Mouse (Mus musculus): ENCODE results near the gene Set. TPM values are rescaled to one million over a fixed set of nuclear protein-coding genes. Genes with fewer than 3 reads are reported as not detected.

Set gene
- 133 and 153 TPM in 2 replicates for polyA plus RNA-seq (2015; fragmentation: Nextera tagmentation; extraction: Ambion mirVana)

DNA sequence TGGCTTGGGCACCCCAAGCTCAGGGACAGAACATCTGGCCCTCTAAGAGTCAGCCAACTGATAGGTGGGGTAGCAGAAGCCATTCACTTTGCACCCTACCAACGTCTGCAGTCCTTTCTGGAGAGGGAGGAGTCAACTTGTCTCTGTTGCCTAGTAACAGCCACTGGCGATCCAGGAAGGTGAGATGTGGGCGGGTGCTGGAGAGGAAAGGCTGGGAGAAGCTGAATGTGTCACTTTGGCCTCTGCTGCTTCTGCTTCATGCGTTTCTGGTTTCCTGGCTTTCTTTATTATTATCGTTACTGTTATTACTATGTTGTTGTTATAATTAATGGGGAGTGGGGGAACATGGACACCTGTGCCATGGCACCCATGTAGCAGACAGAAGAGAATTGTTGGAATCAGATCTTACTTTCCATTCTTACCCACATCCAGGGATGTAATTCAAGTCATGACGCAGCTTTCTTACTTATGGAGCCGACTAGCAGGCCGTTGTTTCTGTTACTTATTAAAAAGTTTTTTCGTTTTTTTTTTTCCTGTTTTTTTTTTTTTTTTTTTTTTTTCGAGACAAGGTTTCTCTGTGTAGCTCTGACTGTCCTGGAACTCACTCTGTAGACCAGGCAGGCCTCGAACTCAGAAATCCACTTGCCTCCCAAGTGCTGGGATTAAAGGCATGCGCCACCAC is at the start of gene Set:
Gene Set (plus strand): TSS at position 156 of the 682 bp plus-strand sequence.

DNA sequence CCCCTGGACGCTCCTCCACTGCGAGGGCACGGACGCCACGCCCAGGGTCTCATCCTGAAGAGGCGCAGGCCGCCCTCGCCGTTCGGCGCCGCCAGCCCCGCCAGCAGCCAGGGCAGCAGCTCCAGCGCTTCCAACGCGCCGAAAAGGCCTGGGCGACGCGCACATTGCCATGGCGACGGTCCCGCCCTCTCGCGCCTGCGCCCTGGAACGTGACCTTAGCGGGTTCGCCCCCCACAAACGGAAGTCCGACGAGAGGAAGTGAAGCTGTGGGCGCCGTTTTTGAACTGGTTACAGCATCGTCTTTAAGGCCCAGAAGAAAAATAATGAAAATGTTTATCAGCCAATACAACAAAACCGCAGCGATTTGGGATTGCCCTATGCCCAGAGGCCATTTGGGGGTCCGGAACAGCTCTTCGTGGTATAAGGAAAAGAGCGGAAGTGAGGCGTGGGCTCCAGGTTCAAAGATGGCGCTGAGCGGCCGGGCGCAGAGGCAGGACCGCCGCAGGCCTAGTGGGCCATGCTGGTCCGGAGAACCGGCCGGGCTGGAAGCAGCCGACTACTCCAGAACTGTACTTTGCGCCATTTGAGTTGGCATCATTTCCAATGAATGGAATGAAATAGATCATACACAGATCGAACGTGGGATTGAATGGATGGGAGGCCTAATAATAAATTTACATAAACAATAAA is 8.3 kb upstream of the Set start, which contains the start of gene Wdr34:
Gene Wdr34 (minus strand): TSS at position 183 of the 690 bp plus-strand sequence.

DNA sequence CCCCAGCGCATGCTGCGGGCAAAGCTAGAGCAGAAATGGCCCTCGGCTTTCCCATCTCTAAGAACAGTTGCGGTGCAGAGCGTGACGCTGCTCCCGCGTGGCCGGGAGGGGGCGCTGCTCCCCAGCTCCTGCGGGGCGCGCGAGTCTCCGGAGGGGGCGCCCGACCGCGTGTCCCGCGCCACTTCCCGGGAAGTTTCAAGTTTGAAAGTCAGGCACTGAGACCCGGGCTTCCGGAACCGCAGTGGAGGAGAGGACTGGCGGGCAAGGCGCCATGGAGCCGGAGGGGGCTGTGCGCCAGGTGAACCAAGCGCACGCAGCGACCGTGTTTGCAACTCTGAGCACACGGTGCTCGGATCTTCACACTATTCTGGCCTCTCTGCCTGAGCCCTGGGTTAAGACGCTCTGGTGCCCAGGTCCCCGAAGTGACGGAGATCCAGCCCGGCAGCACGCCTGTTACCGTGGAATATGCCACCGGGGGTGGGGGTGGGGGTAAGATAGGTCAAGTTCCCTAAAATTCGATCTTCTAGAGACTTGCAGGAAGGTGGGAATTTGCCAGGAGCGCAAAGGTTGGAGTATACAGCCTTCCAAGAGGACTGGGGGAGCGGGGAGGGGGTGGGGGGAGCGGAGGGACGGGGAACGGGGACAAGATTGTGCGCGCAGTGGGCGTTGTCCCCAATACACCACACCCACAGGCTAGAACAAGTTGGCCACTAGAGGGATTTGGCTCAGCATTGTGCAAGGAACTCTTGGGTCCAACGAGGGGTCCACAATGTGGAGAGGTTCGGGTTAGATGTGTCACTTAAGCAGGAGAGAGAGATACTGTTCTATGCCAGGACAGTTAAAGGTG is 20.5 kb downstream of the Set start, which contains the start of gene Pkn3:
Gene Pkn3 (plus strand): TSS at position 183 of the 847 bp plus-strand sequence.

DNA sequence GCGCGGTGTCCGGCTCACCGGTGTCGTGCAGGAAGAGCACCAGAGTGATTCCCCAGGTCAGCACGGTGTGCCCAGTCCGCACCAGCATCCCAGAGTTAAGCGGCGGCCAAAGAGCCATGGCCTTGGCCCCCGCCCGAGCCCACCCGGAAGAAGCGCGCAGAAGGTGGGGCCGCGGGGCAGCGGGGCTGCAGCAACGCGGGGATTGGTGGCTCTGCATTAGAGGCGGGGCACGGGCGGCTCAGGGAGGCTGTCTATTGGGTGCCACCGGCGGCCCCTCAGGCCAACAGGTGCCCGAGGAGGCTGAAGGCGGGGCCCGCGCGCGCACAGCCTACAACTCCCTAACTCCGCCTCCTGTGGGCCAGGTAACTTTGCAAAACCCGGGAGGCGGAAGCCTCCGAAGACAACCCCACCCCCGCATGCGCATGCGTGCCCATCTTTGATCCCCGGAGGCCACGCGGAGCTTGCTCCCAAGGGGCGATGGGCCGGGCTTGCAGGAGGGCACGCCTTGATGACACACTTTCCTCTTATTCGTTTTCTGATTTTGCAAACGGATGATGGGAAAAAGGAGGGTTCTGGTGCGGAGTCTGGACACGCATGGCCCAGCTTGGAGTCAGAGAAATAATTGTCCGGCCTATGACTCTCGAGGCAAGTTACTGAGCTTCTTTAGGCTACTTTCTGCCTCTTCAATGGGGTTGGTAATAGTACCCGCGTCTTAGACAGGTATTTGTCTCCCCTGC is 36.5 kb downstream of the Set start, which contains the start of gene Zdhhc12:
Gene Zdhhc12 (minus strand): TSS at position 178 of the 737 bp plus-strand sequence.

Other genes starting within 250 kb of the Set start
- 15.4 and 17.0 TPM in 2 replicates for gene Urm1, start 237.3 kb upstream of the Set start, polyA plus RNA-seq (2015; fragmentation: Nextera tagmentation; extraction: Ambion mirVana)
- 15.9 and 20.9 TPM in 2 replicates for gene Cercam, start 188.2 kb upstream of the Set start, polyA plus RNA-seq (2015; fragmentation: Nextera tagmentation; extraction: Ambion mirVana)
- 21.8 and 27.7 TPM in 2 replicates for gene Odf2, start 168.2 kb upstream of the Set start, polyA plus RNA-seq (2015; fragmentation: Nextera tagmentation; extraction: Ambion mirVana)
- 24.8 and 25.7 TPM in 2 replicates for gene Gle1, start 122.0 kb upstream of the Set start, polyA plus RNA-seq (2015; fragmentation: Nextera tagmentation; extraction: Ambion mirVana)
- gene Sptan1, start 91.8 kb upstream of the Set start, polyA plus RNA-seq (2015; fragmentation: Nextera tagmentation; extraction: Ambion mirVana) = 53.7 and 54.5 TPM in 2 replicates
- gene Wdr34, start 8.5 kb upstream of the Set start, polyA plus RNA-seq (2015; fragmentation: Nextera tagmentation; extraction: Ambion mirVana) = 12.5 and 13.9 TPM in 2 replicates
- gene Pkn3, start 20.3 kb downstream of the Set start, polyA plus RNA-seq (2015; fragmentation: Nextera tagmentation; extraction: Ambion mirVana) = 3.1 and 3.2 TPM in 2 replicates
- gene Zdhhc12, start 36.3 kb downstream of the Set start, polyA plus RNA-seq (2015; fragmentation: Nextera tagmentation; extraction: Ambion mirVana) = 7.4 and 9.1 TPM in 2 replicates
- gene Zer1, start 67.2 kb downstream of the Set start, polyA plus RNA-seq (2015; fragmentation: Nextera tagmentation; extraction: Ambion mirVana) = 3.4 and 4.3 TPM in 2 replicates
- gene Tbc1d13, start 76.4 kb downstream of the Set start, polyA plus RNA-seq (2015; fragmentation: Nextera tagmentation; extraction: Ambion mirVana) = 2.5 and 4.2 TPM in 2 replicates
- gene Endog, start 114.1 kb downstream of the Set start, polyA plus RNA-seq (2015; fragmentation: Nextera tagmentation; extraction: Ambion mirVana) = 52.5 and 63.3 TPM in 2 replicates
- 14.9 and 20.0 TPM in 2 replicates for gene Spout1, start 121.1 kb downstream of the Set start, polyA plus RNA-seq (2015; fragmentation: Nextera tagmentation; extraction: Ambion mirVana)
- 9.6 TPM in 2 replicates for gene Kyat1, start 148.5 kb downstream of the Set start, polyA plus RNA-seq (2015; fragmentation: Nextera tagmentation; extraction: Ambion mirVana)
- gene Lrrc8a, start 180.3 kb downstream of the Set start, polyA plus RNA-seq (2015; fragmentation: Nextera tagmentation; extraction: Ambion mirVana) = 17.7 and 19.1 TPM in 2 replicates
- 0.10 and 0.16 TPM in 2 replicates for gene Gm28035, start 183.2 kb downstream of the Set start, polyA plus RNA-seq (2015; fragmentation: Nextera tagmentation; extraction: Ambion mirVana)
- gene Phyhd1, start 208.8 kb downstream of the Set start, polyA plus RNA-seq (2015; fragmentation: Nextera tagmentation; extraction: Ambion mirVana) = 22.3 and 22.4 TPM in 2 replicates
- not detected in 2 replicates for gene Gm28038, start 223.7 kb downstream of the Set start, polyA plus RNA-seq (2015; fragmentation: Nextera tagmentation; extraction: Ambion mirVana)
- gene Dolk, start 229.0 kb downstream of the Set start, polyA plus RNA-seq (2015; fragmentation: Nextera tagmentation; extraction: Ambion mirVana) = 27.4 and 34.2 TPM in 2 replicates
- gene Nup188, start 229.0 kb downstream of the Set start, polyA plus RNA-seq (2015; fragmentation: Nextera tagmentation; extraction: Ambion mirVana) = 8.8 and 9.5 TPM in 2 replicates